Mouse (Mus musculus) limb, embryonic 14.5 days (tissue): ENCODE results near the gene Snx29. TPM values are rescaled to one million over a fixed set of nuclear protein-coding genes. Genes with fewer than 3 reads are reported as not detected.
"Not testable (repeated sequence)": the region's sequence is repeated elsewhere in the genome, so short reads cannot be mapped to it uniquely, and the experiment has no call there.

Source experiments
- ATAC-seq: fragments of 200-750 bp; cut with Nextera tagmentation; 2 replicates; pipeline ENCODE4 v1.8.0; 2017; ENCODE audit warnings: low read depth, moderate number of reproducible peaks, moderate TSS enrichment; ENCODE audit not compliant: low FRiP score
- DNase-seq: peaks from one replicate; pipeline ENCODE4 v3.0.0-alpha.2; 2015; ENCODE audit warnings: low spot score
- H3K27ac ChIP-seq: fragments of 300-500 bp; sonication (generic); replicated peaks from 2 replicates; pipeline ENCODE4 v1.5.1; 2014; ENCODE audit warnings: low read depth, mild to moderate bottlenecking, low read length, moderate library complexity, mixed read lengths
- H3K27me3 ChIP-seq: fragments of 300-500 bp; sonication (generic); 2 replicates; pipeline ENCODE4 v1.6.1; 2014; ENCODE audit warnings: low read length, mixed read lengths; ENCODE audit not compliant: control insufficient read depth, insufficient read depth
- H3K36me3 ChIP-seq: fragments of 300-500 bp; sonication (generic); 2 replicates; pipeline ENCODE4 v1.6.1; 2014; ENCODE audit warnings: mild to moderate bottlenecking, low read length, moderate library complexity, mixed read lengths; ENCODE audit not compliant: control insufficient read depth, insufficient read depth
- H3K4me1 ChIP-seq: fragments of 300-500 bp; sonication (generic); 2 replicates; pipeline ENCODE4 v1.6.1; 2014; ENCODE audit warnings: antibody characterized with exemption, low read length, mixed read lengths; ENCODE audit not compliant: control insufficient read depth, insufficient read depth
- H3K4me2 ChIP-seq: fragments of 300-500 bp; sonication (generic); replicated peaks from 2 replicates; pipeline ENCODE4 v1.6.1; 2014; ENCODE audit warnings: low read depth, mild to moderate bottlenecking, low read length, moderate library complexity; ENCODE audit not compliant: severe bottlenecking
- H3K4me3 ChIP-seq: fragments of 300-500 bp; sonication (generic); replicated peaks from 2 replicates; pipeline ENCODE4 v1.5.1; 2014; ENCODE audit warnings: low read length
- H3K9ac ChIP-seq: fragments of 300-500 bp; sonication (generic); 2 replicates; pipeline ENCODE4 v1.6.1; 2014; ENCODE audit warnings: mild to moderate bottlenecking, low read depth, low read length, moderate library complexity; ENCODE audit not compliant: severe bottlenecking
- H3K9me3 ChIP-seq: fragments of 300-500 bp; sonication (generic); 2 replicates; pipeline ENCODE4 v1.6.1; 2016; ENCODE audit warnings: low read length; ENCODE audit not compliant: control insufficient read depth
- POLR2A ChIP-seq: fragments of 200-500 bp; IDR thresholded peaks from 2 replicates; pipeline ENCODE4 v1.8.0; 2012; ENCODE audit warnings: inconsistent platforms, mild to moderate bottlenecking, moderate library complexity, borderline replicate concordance; ENCODE audit not compliant: insufficient read depth, insufficient read length; ENCODE audit errors: extremely low read depth
- WGBS: fragments of 180-500 bp; shearing (Covaris S2); extraction: QIAGEN DNeasy Blood & Tissue Kit; methylation state at CpG from one replicate; pipeline ENCODE4 v1.1.7; 2014; 5-methylcytosine and 5-hydroxymethylcytosine counted together
- polyA plus RNA-seq, 2 experiments: library from polyadenylated mRNA; depleted of rRNA in 1 of 2; stranded (reverse) in 1 of 2; unstranded in 1 of 2; fragments of >200 nt; fragmentation: Nextera tagmentation in 1 of 2; extraction: Ambion mirVana in 1 of 2; gene quantifications; 2 replicates each; pipeline versions ENCODE4 v1.2.1 to v1.2.3; 2012 to 2014

Snx29 gene
- polyA plus RNA-seq, 2 experiments = 4.9 to 9.3 TPM

- ATAC-seq = no peak
- no peaks in the 10 kb centered on the region for H3K27me3 ChIP-seq
- H3K9ac ChIP-seq = no peak overlapping the region
- no peak overlapping the region for H3K27ac ChIP-seq
- TF ChIP-seq POLR2A = no peak
- no peaks in the 10 kb centered on the region; the same call in 1 of the 2 replicates for H3K4me1 ChIP-seq
- no peak for DNase-seq
- no peak overlapping the region for H3K4me2 ChIP-seq
- peaks cover 3% of the 10 kb centered on the region; the same call in 1 of the 2 replicates for H3K36me3 ChIP-seq
- no peaks in the 10 kb centered on the region for H3K9me3 ChIP-seq
- no peak overlapping the region for H3K4me3 ChIP-seq
- whole genome bisulfite sequencing = 70% methylated on average over 2 of the region's 2 CpGs
These were observed 187.7 kb downstream of the Snx29 start for GRCm38 (mm10) chr16:11510416-11510815.

GRCm38 (mm10) chr16:11510854-11511253 is 188.1 kb downstream of the Snx29 start:
- Histone ChIP-seq H3K27ac (no peak overlapping the region), H3K27me3 (no peaks in the 10 kb centered on the region), H3K9me3 (no peaks in the 10 kb centered on the region), H3K4me3 (no peak overlapping the region), H3K36me3 (peaks cover 3% of the 10 kb centered on the region; the same call in 1 of the 2 replicates), H3K4me1 (no peaks in the 10 kb centered on the region; the same call in 1 of the 2 replicates), H3K4me2 (no peak overlapping the region), H3K9ac (no peak overlapping the region)
- no peak for ATAC-seq
- DNase-seq = no peak
- WGBS = 56% methylated on average over 3 of the region's 3 CpGs
- TF ChIP-seq POLR2A = no peak

GRCm38 (mm10) chr16:11511696-11512095 is 189.0 kb downstream of the Snx29 start:
- DNase-seq, H3K4me3 ChIP-seq, H3K9ac ChIP-seq, H3K36me3 ChIP-seq, H3K27ac ChIP-seq, H3K27me3 ChIP-seq, ATAC-seq, H3K4me2 ChIP-seq, H3K9me3 ChIP-seq, H3K4me1 ChIP-seq: not testable (repeated sequence)
- 86% methylated on average over 7 of the region's 7 CpGs for WGBS

- peaks cover 3% of the 10 kb centered on the region; the same call in 1 of the 2 replicates for H3K36me3 ChIP-seq
- ATAC-seq (no peak), DNase-seq (no peak)
- H3K4me1 ChIP-seq = no peaks in the 10 kb centered on the region
- no peak overlapping the region for H3K9ac ChIP-seq
- H3K9me3 ChIP-seq = no peaks in the 10 kb centered on the region
- no peak overlapping the region for H3K4me3 ChIP-seq
- no peak overlapping the region for H3K27ac ChIP-seq
- no peak for TF ChIP-seq POLR2A
- no peaks in the 10 kb centered on the region for H3K27me3 ChIP-seq
- WGBS = 98% methylated on average over 2 of the region's 2 CpGs
- H3K4me2 ChIP-seq = no peak overlapping the region
These were observed 194.0 kb downstream of the Snx29 start for GRCm38 (mm10) chr16:11516681-11517080.

GRCm38 (mm10) chr16:11517385-11517784 is 194.7 kb downstream of the Snx29 start:
- H3K4me1 ChIP-seq = no peaks in the 10 kb centered on the region
- peaks cover 3% of the 10 kb centered on the region; the same call in 1 of the 2 replicates for H3K36me3 ChIP-seq
- no peaks in the 10 kb centered on the region for H3K27me3 ChIP-seq
- no peak overlapping the region for H3K27ac ChIP-seq
- no peak overlapping the region for H3K9ac ChIP-seq
- 94% methylated on average over 6 of the region's 6 CpGs for WGBS
- H3K9me3 ChIP-seq = no peaks in the 10 kb centered on the region
- no peak overlapping the region for H3K4me2 ChIP-seq
- no peak overlapping the region for H3K4me3 ChIP-seq
- DNase-seq (no peak), ATAC-seq (no peak)
- no peak for TF ChIP-seq POLR2A

- no peaks in the 10 kb centered on the region for H3K9me3 ChIP-seq
- no peaks in the 10 kb centered on the region for H3K27me3 ChIP-seq
- no peak overlapping the region for H3K27ac ChIP-seq
- 47% methylated on average over 12 of the region's 12 CpGs for WGBS
- no peaks in the 10 kb centered on the region for H3K4me1 ChIP-seq
- peak; percentile 66 for ATAC-seq
- H3K4me2 ChIP-seq = no peak overlapping the region
- no peak overlapping the region for H3K4me3 ChIP-seq
- H3K9ac ChIP-seq = no peak overlapping the region
- DNase-seq = peak; percentile 35
- H3K36me3 ChIP-seq = no peaks in the 10 kb centered on the region
- no peak for TF ChIP-seq POLR2A
These were observed 196.2 kb downstream of the Snx29 start for GRCm38 (mm10) chr16:11518803-11519498.
